Comparison of ENCODE assay signal across 24 mouse cellular contexts in the genomic region with DNA sequence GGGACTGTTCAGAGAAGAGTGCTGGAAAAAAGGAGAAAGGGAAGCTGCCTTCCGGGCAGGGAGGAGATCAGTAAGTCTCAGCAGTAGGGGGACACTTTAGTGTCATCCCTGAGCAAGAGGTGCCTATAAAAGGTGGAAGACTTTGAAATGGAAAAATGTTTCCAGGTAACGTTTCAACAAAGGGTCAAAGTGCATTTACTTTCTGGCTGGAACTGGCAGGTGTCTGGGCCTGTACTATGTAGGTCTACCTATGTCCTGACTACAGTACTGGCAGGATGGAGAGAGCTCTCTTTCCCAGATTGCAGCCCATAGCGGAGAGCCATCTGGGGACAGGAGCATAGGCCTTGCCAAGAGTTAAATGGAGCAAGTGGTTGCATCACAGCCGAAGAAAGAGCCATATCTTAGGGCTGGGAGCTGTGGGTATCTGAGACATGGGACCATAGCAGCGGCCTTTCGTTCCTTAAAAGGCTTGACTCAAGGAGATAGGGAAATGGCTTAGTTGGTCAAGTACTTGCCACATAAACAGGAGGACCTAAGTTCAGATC. TPM values are rescaled to one million over a fixed set of nuclear protein-coding genes. Genes with fewer than 3 reads are reported as not detected.
DNase-seq lines count a peak whose midpoint lies in the region; ATAC-seq and TF ChIP-seq lines count a peak whose summit lies in the region.
"Had no signal": no experiment of that assay in that cellular context is flagged by ENCODE, and none has a peak within 500 bp of the region (broad histone marks: within the 10 kb centered on the region; RNA-seq: fewer than 3 reads in every experiment).

No protein-coding gene starts in this region.

- no peak for ATAC-seq in kidney, embryonic 16.5 days (ENCODE audit: low FRiP score, low TSS enrichment)
- ATAC-seq in intestine, postnatal 0 days = no peak; the same call in 1 of the 2 replicates
- no peak for ATAC-seq in liver, postnatal 0 days
- ATAC-seq: forebrain, embryonic 15.5 days; hindbrain, embryonic 16.5 days had no signal

- H3K9me3 ChIP-seq in kidney, embryonic 16.5 days (ENCODE audit: low read length) = no peaks in the 10 kb centered on the region
- no peaks in the 10 kb centered on the region for H3K9me3 ChIP-seq in intestine, postnatal 0 days (ENCODE audit: control insufficient read depth)
- H3K9me3 ChIP-seq in liver, postnatal 0 days (ENCODE audit: low read length) = no peaks in the 10 kb centered on the region
- H3K9me3 ChIP-seq: forebrain, embryonic 15.5 days; limb, embryonic 12.5 days; lung, embryonic 15.5 days; midbrain, embryonic 10.5 days had no signal

- H3K4me3 ChIP-seq in kidney, embryonic 16.5 days (ENCODE audit: low read length) = no peak overlapping the region
- H3K4me3 ChIP-seq in intestine, postnatal 0 days (ENCODE audit: low read depth, low read length) = no peak overlapping the region
- H3K4me3 ChIP-seq in liver, postnatal 0 days (ENCODE audit: low read depth, low read length) = no peak overlapping the region
- H3K4me3 ChIP-seq: forebrain, embryonic 15.5 days; limb, embryonic 12.5 days; lung, embryonic 15.5 days; midbrain, embryonic 10.5 days had no signal

- H3K9ac ChIP-seq in kidney, embryonic 16.5 days (replicated peaks; ENCODE audit: low read length) = no peak overlapping the region
- no peak overlapping the region for H3K9ac ChIP-seq in intestine, postnatal 0 days (ENCODE audit: low read depth, low read length)
- no peak overlapping the region for H3K9ac ChIP-seq in liver, postnatal 0 days (replicated peaks)
- H3K9ac ChIP-seq: forebrain, embryonic 15.5 days; limb, embryonic 12.5 days; lung, embryonic 15.5 days had no signal

- TF ChIP-seq CTCF in intestine, postnatal 0 days (IDR thresholded peaks at IDR 0.05; ENCODE audit: low read depth) = no peak
- TF ChIP-seq CTCF in liver, postnatal 0 days (IDR thresholded peaks at IDR 0.05; ENCODE audit: low read depth) = no peak

- no peak overlapping the region for H3K4me2 ChIP-seq in kidney, embryonic 16.5 days (replicated peaks; ENCODE audit: low read depth, low read length)
- H3K4me2 ChIP-seq in intestine, postnatal 0 days (replicated peaks; ENCODE audit: low read depth) = no peak overlapping the region
- no peak overlapping the region for H3K4me2 ChIP-seq in liver, postnatal 0 days (ENCODE audit: low read depth, low read length)
- H3K4me2 ChIP-seq: forebrain, embryonic 15.5 days; limb, embryonic 12.5 days; lung, embryonic 15.5 days had no signal

- 82% methylated on average over 6 of the region's 6 CpGs for WGBS in kidney, embryonic 16.5 days
- 57% methylated on average over 6 of the region's 6 CpGs for WGBS in intestine, postnatal 0 days
- WGBS in liver, postnatal 0 days (ENCODE audit: insufficient replicate concordance) = 76% methylated on average over 6 of the region's 6 CpGs

- peak; percentile 24 to 25 for DNase-seq in cerebellum, postnatal 36 days
- no peak for DNase-seq in cerebellum, adult 8-10 months
- DNase-seq in kidney, adult 9 months = peak; percentile 19
- DNase-seq in liver, postnatal 0 days = no peak
- DNase-seq in urinary bladder, adult 18-20 months (ENCODE audit: low spot score in 2 of 2) = no peak
- DNase-seq: adrenal gland, postnatal 25 days; cerebellum, adult 18-20 months; embryo, embryonic 11 days; heart, postnatal 36 days; kidney, adult 18-20 months; layer of hippocampus, adult 9-11 months; retina, postnatal 1 day had no signal

- H3K27me3 ChIP-seq in kidney, embryonic 16.5 days (ENCODE audit: insufficient read depth, low read length) = no peaks in the 10 kb centered on the region
- H3K27me3 ChIP-seq in intestine, postnatal 0 days (replicated peaks; ENCODE audit: control insufficient read depth, insufficient read depth, low read length) = no peaks in the 10 kb centered on the region
- H3K27me3 ChIP-seq in liver, postnatal 0 days (ENCODE audit: insufficient read depth, low read length) = no peaks in the 10 kb centered on the region
- H3K27me3 ChIP-seq: forebrain, embryonic 15.5 days; limb, embryonic 12.5 days; lung, embryonic 15.5 days had no signal

- no peak overlapping the region for H3K27ac ChIP-seq in kidney, embryonic 16.5 days (ENCODE audit: low read length)
- peak overlapping the region; percentile 73 for H3K27ac ChIP-seq in intestine, postnatal 0 days (ENCODE audit: low read depth, low read length)
- peak overlapping the region; percentile 87; the same call in 1 of the 2 replicates for H3K27ac ChIP-seq in liver, postnatal 0 days (ENCODE audit: low read depth)
- H3K27ac ChIP-seq: forebrain, embryonic 15.5 days; limb, embryonic 12.5 days; lung, embryonic 15.5 days; macrophage; midbrain, embryonic 10.5 days had no signal

- no peak for TF ChIP-seq EP300 in liver, postnatal 0 days (IDR thresholded peaks at IDR 0.05; ENCODE audit: low read depth)

- peaks cover 8% of the 10 kb centered on the region; the same call in 1 of the 2 replicates for H3K36me3 ChIP-seq in kidney, embryonic 16.5 days (ENCODE audit: insufficient read depth, low read length)
- H3K36me3 ChIP-seq in intestine, postnatal 0 days (ENCODE audit: control insufficient read depth, insufficient read depth) = peaks cover 18% of the 10 kb centered on the region
- peaks cover 9% of the 10 kb centered on the region for H3K36me3 ChIP-seq in liver, postnatal 0 days (replicated peaks; ENCODE audit: insufficient read depth, low read length)

- H3K4me1 ChIP-seq in kidney, embryonic 16.5 days (ENCODE audit: insufficient read depth, low read length) = peaks cover 8% of the 10 kb centered on the region
- peaks cover 4% of the 10 kb centered on the region; the same call in 1 of the 2 replicates for H3K4me1 ChIP-seq in intestine, postnatal 0 days (replicated peaks; ENCODE audit: control insufficient read depth, insufficient read depth, low read length)
- peaks cover 18% of the 10 kb centered on the region for H3K4me1 ChIP-seq in liver, postnatal 0 days (ENCODE audit: insufficient read depth)

RNA-seq across cellular contexts. Expression of gene Leap2, which starts 2.8 kb away (rescaled TPM):
- polyA plus RNA-seq in kidney, embryonic 16.5 days (2015; fragmentation: Nextera tagmentation; extraction: Ambion mirVana) = 0.34 and 0.37 TPM in 2 replicates
- 1,325 and 1,459 TPM in 2 replicates for polyA plus RNA-seq in intestine, postnatal 0 days (2015; fragmentation: Nextera tagmentation; extraction: Ambion mirVana)
- polyA plus RNA-seq in liver, postnatal 0 days (2015; fragmentation: Nextera tagmentation; extraction: Ambion mirVana) = 198 and 209 TPM in 2 replicates
- polyA plus RNA-seq: C2C12; embryonic facial prominence, embryonic 14.5 days; forebrain, embryonic 15.5 days; heart, embryonic 14.5 days; lung, embryonic 15.5 days; macrophage; midbrain, embryonic 10.5 days had no signal

RNA-seq across cellular contexts. Expression of gene Uqcrq, which starts 4.8 kb away (rescaled TPM):
- polyA plus RNA-seq in kidney, embryonic 16.5 days (2015; fragmentation: Nextera tagmentation; extraction: Ambion mirVana) = 641 and 655 TPM in 2 replicates
- 2,040 and 2,166 TPM in 2 replicates for polyA plus RNA-seq in intestine, postnatal 0 days (2015; fragmentation: Nextera tagmentation; extraction: Ambion mirVana)
- polyA plus RNA-seq in liver, postnatal 0 days (2015; fragmentation: Nextera tagmentation; extraction: Ambion mirVana) = 1,453 and 1,461 TPM in 2 replicates

RNA-seq across cellular contexts. Expression of gene Gdf9, which starts 5.0 kb away (rescaled TPM):
- 1.1 and 1.2 TPM in 2 replicates for polyA plus RNA-seq in kidney, embryonic 16.5 days (2015; fragmentation: Nextera tagmentation; extraction: Ambion mirVana)
- polyA plus RNA-seq in intestine, postnatal 0 days (2015; fragmentation: Nextera tagmentation; extraction: Ambion mirVana) = 5.5 and 5.6 TPM in 2 replicates
- polyA plus RNA-seq in liver, postnatal 0 days (2015; fragmentation: Nextera tagmentation; extraction: Ambion mirVana) = 0.15 and 0.18 TPM in 2 replicates

RNA-seq across cellular contexts. Expression of gene Gm10447, which starts 31.1 kb away (rescaled TPM):
- 0.12 TPM in 1 of 2 replicates, not detected in the other for polyA plus RNA-seq in kidney, embryonic 16.5 days (2015; fragmentation: Nextera tagmentation; extraction: Ambion mirVana)
- polyA plus RNA-seq in intestine, postnatal 0 days (2015; fragmentation: Nextera tagmentation; extraction: Ambion mirVana) = 0.12 and 0.23 TPM in 2 replicates
- polyA plus RNA-seq in liver, postnatal 0 days (2015; fragmentation: Nextera tagmentation; extraction: Ambion mirVana) = 0.06 and 0.25 TPM in 2 replicates
- polyA plus RNA-seq: C2C12; embryonic facial prominence, embryonic 14.5 days; forebrain, embryonic 15.5 days; hindbrain, embryonic 16.5 days; lung, embryonic 15.5 days; macrophage; midbrain, embryonic 10.5 days; thymus, postnatal 0 days had no signal

RNA-seq across cellular contexts. Expression of gene Shroom1, which starts 31.2 kb away (rescaled TPM):
- polyA plus RNA-seq in kidney, embryonic 16.5 days (2015; fragmentation: Nextera tagmentation; extraction: Ambion mirVana) = 2.1 and 2.5 TPM in 2 replicates
- polyA plus RNA-seq in intestine, postnatal 0 days (2015; fragmentation: Nextera tagmentation; extraction: Ambion mirVana) = 3.0 and 3.7 TPM in 2 replicates
- polyA plus RNA-seq in liver, postnatal 0 days (2015; fragmentation: Nextera tagmentation; extraction: Ambion mirVana) = 5.5 TPM in 2 replicates
- polyA plus RNA-seq: macrophage had no signal

Comparison
In these comparisons a context has a peak if more than half of its experiments do, and no peak if none do; other contexts are left out.
1. DNase-seq: peak in cerebellum, postnatal 36 days (2 of 2) and kidney, adult 9 months (single experiment); none in cerebellum, adult 8-10 months (single experiment), liver, postnatal 0 days (single experiment) and urinary bladder, adult 18-20 months (0 of 2).
2. RNA of gene Leap2, which starts 2.8 kb away (polyA plus RNA-seq): 1,325 to 1,459 TPM in intestine, postnatal 0 days and 198 to 209 TPM in liver, postnatal 0 days; 0.34 to 0.37 TPM in kidney, embryonic 16.5 days; every median in the first group is over 100 times any median in the second.